Mouse (Mus musculus): ENCODE results near the gene St5. TPM values are rescaled to one million over a fixed set of nuclear protein-coding genes. Genes with fewer than 3 reads are reported as not detected.

The St5 gene
- polyA plus RNA-seq, 1 experiment from 2014 or later, result 26.2 TPM

- H3K27ac ChIP-seq (replicated peaks), result 0 out of 2 replicates have a peak overlapping the region, but pooled peaks have one; percentile 36
- 63% methylated on average over 5 of the region's 5 CpGs for WGBS
Measured at GRCm38 (mm10) chr7:109613531-109614021, 89.8 kb downstream of the St5 start.

GRCm38 (mm10) chr7:109613051-109613450 lies 90.4 kb downstream of the St5 start:
- Histone ChIP-seq H3K27me3 (no peaks in the 10 kb centered on the region), H3K36me3 (no peaks in the 10 kb centered on the region), H3K27ac (replicated peaks) (peak overlapping the region; percentile 72), H3K9me3 (no peaks in the 10 kb centered on the region), H3K4me1 (replicated peaks) (peaks cover 54% of the 10 kb centered on the region), H3K9ac (no peak overlapping the region), H3K4me3 (no peak overlapping the region), H3K4me2 (no peak overlapping the region)
- ATAC-seq (ENCODE audit: low FRiP score, low read depth), result no peak
- 93% methylated on average over 2 of the region's 3 CpGs for WGBS

More at GRCm38 (mm10) chr7:109613531-109614021, 89.8 kb downstream of the St5 start:
- Histone ChIP-seq H3K36me3 (no peaks in the 10 kb centered on the region), H3K27me3 (no peaks in the 10 kb centered on the region), H3K4me2 (peak overlapping the region; percentile 57), H3K4me1 (replicated peaks) (peaks cover 56% of the 10 kb centered on the region), H3K9ac (no peak overlapping the region), H3K4me3 (no peak overlapping the region), H3K9me3 (no peaks in the 10 kb centered on the region)
- no peak for ATAC-seq (ENCODE audit: low FRiP score, low read depth)

GRCm38 (mm10) chr7:109612531-109612930 lies 90.9 kb downstream of the St5 start:
- Histone ChIP-seq H3K9ac (no peak overlapping the region), H3K27ac (replicated peaks) (peak overlapping the region; percentile 72), H3K9me3 (no peaks in the 10 kb centered on the region), H3K36me3 (no peaks in the 10 kb centered on the region), H3K4me2 (no peak overlapping the region), H3K27me3 (no peaks in the 10 kb centered on the region), H3K4me1 (replicated peaks) (peaks cover 53% of the 10 kb centered on the region), H3K4me3 (no peak overlapping the region)
- 38% methylated on average over 2 of the region's 2 CpGs for WGBS
- no peak for ATAC-seq (ENCODE audit: low FRiP score, low read depth)

GRCm38 (mm10) chr7:109610348-109610747 lies 93.1 kb downstream of the St5 start:
- H3K4me1 ChIP-seq (replicated peaks), result peaks cover 31% of the 10 kb centered on the region
- 77% methylated on average over 2 of the region's 2 CpGs for WGBS
- H3K9ac ChIP-seq, result no peak overlapping the region
- H3K27ac ChIP-seq (replicated peaks), result no peak overlapping the region
- H3K9me3 ChIP-seq, result no peaks in the 10 kb centered on the region
- H3K27me3 ChIP-seq, result no peaks in the 10 kb centered on the region
- H3K36me3 ChIP-seq, result no peaks in the 10 kb centered on the region
- no peak for ATAC-seq (ENCODE audit: low FRiP score, low read depth)
- no peak overlapping the region for H3K4me2 ChIP-seq
- no peak overlapping the region for H3K4me3 ChIP-seq

GRCm38 (mm10) chr7:109609565-109610345 lies 93.7 kb downstream of the St5 start:
- H3K36me3 ChIP-seq, result no peaks in the 10 kb centered on the region
- WGBS, result 61% methylated on average over 6 of the region's 6 CpGs
- ATAC-seq (ENCODE audit: low FRiP score, low read depth), result no peak
- H3K4me1 ChIP-seq (replicated peaks), result peaks cover 27% of the 10 kb centered on the region
- no peak overlapping the region for H3K27ac ChIP-seq (replicated peaks)
- no peak overlapping the region for H3K9ac ChIP-seq
- no peak overlapping the region for H3K4me2 ChIP-seq
- H3K4me3 ChIP-seq, result no peak overlapping the region
- no peaks in the 10 kb centered on the region for H3K27me3 ChIP-seq
- no peaks in the 10 kb centered on the region for H3K9me3 ChIP-seq

GRCm38 (mm10) chr7:109608831-109609230 lies 94.6 kb downstream of the St5 start:
- Histone ChIP-seq H3K36me3 (no peaks in the 10 kb centered on the region), H3K4me1 (replicated peaks) (peaks cover 23% of the 10 kb centered on the region), H3K4me3 (no peak overlapping the region), H3K9ac (no peak overlapping the region), H3K9me3 (no peaks in the 10 kb centered on the region), H3K27ac (replicated peaks) (no peak overlapping the region), H3K27me3 (no peaks in the 10 kb centered on the region), H3K4me2 (no peak overlapping the region)
- no peak for ATAC-seq (ENCODE audit: low FRiP score, low read depth)
- 79% methylated on average over 6 of the region's 6 CpGs for WGBS

GRCm38 (mm10) chr7:109606994-109607610 lies 96.3 kb downstream of the St5 start:
- H3K36me3 ChIP-seq, result no peaks in the 10 kb centered on the region
- no peaks in the 10 kb centered on the region for H3K27me3 ChIP-seq
- H3K9me3 ChIP-seq, result no peaks in the 10 kb centered on the region
- H3K4me1 ChIP-seq (replicated peaks), result peaks cover 10% of the 10 kb centered on the region
- H3K4me3 ChIP-seq, result no peak overlapping the region
- H3K9ac ChIP-seq, result no peak overlapping the region
- 76% methylated on average over 7 of the region's 7 CpGs for WGBS
- H3K27ac ChIP-seq (replicated peaks), result no peak overlapping the region
- H3K4me2 ChIP-seq, result no peak overlapping the region
- no peak for ATAC-seq (ENCODE audit: low FRiP score, low read depth)

- no peaks in the 10 kb centered on the region for H3K27me3 ChIP-seq
- no peak overlapping the region for H3K27ac ChIP-seq (replicated peaks)
- H3K36me3 ChIP-seq, result no peaks in the 10 kb centered on the region
- H3K9ac ChIP-seq, result no peak overlapping the region
- 82% methylated on average over 5 of the region's 5 CpGs for WGBS
- no peaks in the 10 kb centered on the region for H3K9me3 ChIP-seq
- H3K4me3 ChIP-seq, result no peak overlapping the region
- no peak for ATAC-seq (ENCODE audit: low FRiP score, low read depth)
- no peaks in the 10 kb centered on the region for H3K4me1 ChIP-seq (replicated peaks)
- no peak overlapping the region for H3K4me2 ChIP-seq
Measured at GRCm38 (mm10) chr7:109602562-109602961, 100.8 kb downstream of the St5 start.

GRCm38 (mm10) chr7:109602022-109602421 lies 101.4 kb downstream of the St5 start:
- no peaks in the 10 kb centered on the region for H3K27me3 ChIP-seq
- H3K9me3 ChIP-seq, result no peaks in the 10 kb centered on the region
- H3K4me3 ChIP-seq, result no peak overlapping the region
- no peak overlapping the region for H3K4me2 ChIP-seq
- no peak overlapping the region for H3K27ac ChIP-seq (replicated peaks)
- H3K36me3 ChIP-seq, result no peaks in the 10 kb centered on the region
- no peaks in the 10 kb centered on the region for H3K4me1 ChIP-seq (replicated peaks)
- no peak for ATAC-seq (ENCODE audit: low FRiP score, low read depth)
- no peak overlapping the region for H3K9ac ChIP-seq

- Histone ChIP-seq H3K4me2 (no peak overlapping the region), H3K9me3 (no peaks in the 10 kb centered on the region), H3K27me3 (no peaks in the 10 kb centered on the region), H3K36me3 (no peaks in the 10 kb centered on the region), H3K4me1 (replicated peaks) (no peaks in the 10 kb centered on the region), H3K9ac (no peak overlapping the region), H3K27ac (replicated peaks) (no peak overlapping the region), H3K4me3 (no peak overlapping the region)
- ATAC-seq (ENCODE audit: low FRiP score, low read depth), result no peak
- 62% methylated on average over 3 of the region's 3 CpGs for WGBS
Measured at GRCm38 (mm10) chr7:109600702-109601101, 102.7 kb downstream of the St5 start.

- 94% methylated on average over 4 of the region's 4 CpGs for WGBS
- Histone ChIP-seq H3K4me2 (no peak overlapping the region), H3K27ac (replicated peaks) (no peak overlapping the region), H3K27me3 (no peaks in the 10 kb centered on the region), H3K4me1 (replicated peaks) (no peaks in the 10 kb centered on the region), H3K36me3 (no peaks in the 10 kb centered on the region), H3K9me3 (no peaks in the 10 kb centered on the region), H3K9ac (no peak overlapping the region), H3K4me3 (no peak overlapping the region)
- no peak for ATAC-seq (ENCODE audit: low FRiP score, low read depth)
Measured at GRCm38 (mm10) chr7:109599998-109600397, 103.4 kb downstream of the St5 start.

GRCm38 (mm10) chr7:109594845-109595531 lies 108.4 kb downstream of the St5 start:
- no peak for ATAC-seq (ENCODE audit: low FRiP score, low read depth)
- Histone ChIP-seq H3K4me3 (no peak overlapping the region), H3K4me2 (no peak overlapping the region), H3K36me3 (no peaks in the 10 kb centered on the region), H3K27me3 (no peaks in the 10 kb centered on the region), H3K27ac (replicated peaks) (no peak overlapping the region), H3K4me1 (replicated peaks) (peaks cover 5% of the 10 kb centered on the region; the same call in 1 of the 2 replicates), H3K9ac (no peak overlapping the region), H3K9me3 (no peaks in the 10 kb centered on the region)
- WGBS, result 83% methylated on average over 2 of the region's 2 CpGs

Data from hindbrain, embryonic 15.5 days (tissue).